Mouse (Mus musculus): ENCODE results near the gene 9530077C05Rik. TPM values are rescaled to one million over a fixed set of nuclear protein-coding genes. Genes with fewer than 3 reads are reported as not detected.
A peak's percentile ranks its signal among the peaks of the same experiment; 100 is the strongest.

Gene 9530077C05Rik
- total and polyA plus RNA-seq, 2 experiments from 2014 or later = 18.7 to 20.2 TPM

DNA sequence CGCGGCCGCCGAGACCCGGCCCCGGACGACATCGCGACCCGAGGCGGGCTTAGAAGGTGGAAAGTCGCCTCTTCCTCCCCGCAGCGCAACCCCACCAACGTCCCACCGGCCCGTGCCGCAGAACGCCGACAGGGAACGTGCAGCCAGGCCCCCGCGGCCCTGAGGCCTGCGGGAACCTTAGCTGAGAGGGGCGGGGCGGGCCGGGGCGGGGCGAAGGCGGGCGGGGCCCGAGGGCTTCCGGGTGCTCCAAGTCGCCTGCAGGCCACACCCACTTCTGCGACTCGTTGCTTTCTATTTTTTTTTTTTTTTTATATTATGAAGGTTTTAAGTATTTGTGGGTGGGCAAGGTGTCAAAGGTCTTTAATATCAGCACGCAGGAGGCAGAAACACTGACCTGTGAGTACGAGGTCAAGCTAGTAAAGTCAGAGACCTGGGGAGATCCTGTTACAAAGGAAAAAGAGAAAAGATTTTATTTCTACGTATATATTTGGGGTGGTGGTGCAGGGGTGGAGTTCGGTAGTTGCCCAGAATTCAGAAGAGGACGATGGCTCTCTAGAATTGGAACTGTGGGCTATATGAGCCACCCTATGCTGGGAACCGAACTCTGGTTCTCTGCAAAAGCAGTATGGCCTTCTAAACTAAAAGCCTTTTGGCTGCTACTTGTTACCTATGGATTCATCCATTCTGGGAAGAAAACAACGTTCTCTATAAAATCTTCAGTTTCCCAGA lies 57.0 kb downstream of the 9530077C05Rik start:
- peak overlapping the region; percentile 51 for H3K4me2 ChIP-seq (ENCODE audit: low read depth, low read length, poor library complexity, severe bottlenecking)
- no peaks in the 10 kb centered on the region for H3K9me3 ChIP-seq (ENCODE audit: low read length)
- TF ChIP-seq CTCF (IDR thresholded peaks at IDR 0.05) = no peak
- H3K27me3 ChIP-seq (ENCODE audit: insufficient read depth, low read length) = no peaks in the 10 kb centered on the region
- H3K9ac ChIP-seq (replicated peaks; ENCODE audit: low read length, poor library complexity, severe bottlenecking) = peak overlapping the region; percentile 96
- peak overlapping the region; percentile 92 for H3K27ac ChIP-seq (ENCODE audit: low read depth, low read length)
- peak overlapping the region; percentile 84 for H3K4me3 ChIP-seq (ENCODE audit: low read depth, low read length)
- WGBS = 3% methylated on average over 40 of the region's 43 CpGs
- H3K36me3 ChIP-seq (ENCODE audit: insufficient read depth, low read length) = no peaks in the 10 kb centered on the region
- ATAC-seq (ENCODE audit: low FRiP score) (peak; percentile 82), DNase-seq (ENCODE audit: low spot score) (peak; percentile 76)
- H3K4me1 ChIP-seq (ENCODE audit: insufficient read depth, low read length) = 0 out of 2 replicates have a peak, but pooled peaks cover 3% of the 10 kb centered on the region

DNA sequence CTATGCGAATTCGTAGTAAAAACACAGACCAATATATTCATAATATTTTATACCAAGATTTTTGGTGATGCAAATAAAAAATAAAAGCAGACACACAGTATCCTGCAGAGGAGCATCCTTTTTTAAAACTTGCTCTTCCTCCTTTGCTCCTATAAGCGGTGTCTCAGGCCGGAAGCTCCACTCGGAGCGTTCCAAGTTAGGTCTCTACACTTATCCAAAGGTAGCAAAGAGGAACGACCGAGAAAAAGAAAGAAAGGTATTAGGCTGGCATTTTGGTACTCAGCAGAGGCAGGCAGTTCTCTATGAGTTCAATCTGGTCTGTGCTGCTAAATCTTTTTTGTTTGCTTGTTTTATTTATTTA lies 57.6 kb downstream of the 9530077C05Rik start:
- H3K9ac ChIP-seq (replicated peaks; ENCODE audit: low read length, poor library complexity, severe bottlenecking) = no peak overlapping the region
- no peaks in the 10 kb centered on the region for H3K9me3 ChIP-seq (ENCODE audit: low read length)
- H3K27ac ChIP-seq (ENCODE audit: low read depth, low read length) = no peak overlapping the region
- WGBS = 86% methylated on average over 8 of the region's 8 CpGs
- DNase-seq (ENCODE audit: low spot score) (no peak), ATAC-seq (ENCODE audit: low FRiP score) (no peak)
- H3K4me1 ChIP-seq (ENCODE audit: insufficient read depth, low read length) = 0 out of 2 replicates have a peak, but pooled peaks cover 3% of the 10 kb centered on the region
- no peak overlapping the region for H3K4me3 ChIP-seq (ENCODE audit: low read depth, low read length)
- no peak for TF ChIP-seq CTCF (IDR thresholded peaks at IDR 0.05)
- H3K4me2 ChIP-seq (ENCODE audit: low read depth, low read length, poor library complexity, severe bottlenecking) = no peak overlapping the region
- H3K36me3 ChIP-seq (ENCODE audit: insufficient read depth, low read length) = no peaks in the 10 kb centered on the region
- H3K27me3 ChIP-seq (ENCODE audit: insufficient read depth, low read length) = no peaks in the 10 kb centered on the region

- Histone ChIP-seq H3K9me3 (ENCODE audit: low read length) (no peaks in the 10 kb centered on the region), H3K27ac (ENCODE audit: low read depth, low read length) (peak within 1 kb of the TSS; percentile 92; the same call in 1 of the 2 replicates), H3K4me1 (ENCODE audit: insufficient read depth, low read length) (0 out of 2 replicates have a peak, but pooled peaks cover 3% of the 10 kb centered on the region), H3K36me3 (ENCODE audit: insufficient read depth, low read length) (no peaks in the 10 kb centered on the region), H3K4me2 (ENCODE audit: low read depth, low read length, poor library complexity, severe bottlenecking) (peak within 1 kb of the TSS; percentile 51), H3K9ac (replicated peaks; ENCODE audit: low read length, poor library complexity, severe bottlenecking) (peak within 1 kb of the TSS; percentile 96; the same call in 1 of the 2 replicates), H3K4me3 (ENCODE audit: low read depth, low read length) (peak within 1 kb of the TSS; percentile 84), H3K27me3 (ENCODE audit: insufficient read depth, low read length) (no peaks in the 10 kb centered on the region)
- WGBS = 88% methylated on average over 3 of the region's 3 CpGs
- TF ChIP-seq CTCF (IDR thresholded peaks at IDR 0.05) = no peak
- no peak for DNase-seq (ENCODE audit: low spot score)
- no peak for ATAC-seq (ENCODE audit: low FRiP score)
These were observed 58.3 kb downstream of the 9530077C05Rik start, which contains the start of gene Rp9 for GRCm38 (mm10) chr9:22469643-22470042. Gene Rp9, minus strand, starts transcription at chr9:22469743.

- no peaks in the 10 kb centered on the region for H3K27me3 ChIP-seq (ENCODE audit: insufficient read depth, low read length)
- no peak for TF ChIP-seq CTCF (IDR thresholded peaks at IDR 0.05)
- peak within 1 kb of the TSS; percentile 46 for H3K9ac ChIP-seq (replicated peaks; ENCODE audit: low read length, poor library complexity, severe bottlenecking)
- peak within 1 kb of the TSS; percentile 76 for H3K4me2 ChIP-seq (ENCODE audit: low read depth, low read length, poor library complexity, severe bottlenecking)
- ATAC-seq (ENCODE audit: low FRiP score) (peak; percentile 97), DNase-seq (ENCODE audit: low spot score) (peak; percentile 96)
- H3K27ac ChIP-seq (ENCODE audit: low read depth, low read length) = peak within 1 kb of the TSS; percentile 77
- H3K4me1 ChIP-seq (ENCODE audit: insufficient read depth, low read length) = no peaks in the 10 kb centered on the region; the same call in 1 of the 2 replicates
- H3K36me3 ChIP-seq (ENCODE audit: insufficient read depth, low read length) = no peaks in the 10 kb centered on the region
- H3K4me3 ChIP-seq (ENCODE audit: low read depth, low read length) = peak within 1 kb of the TSS; percentile 57
- no peaks in the 10 kb centered on the region for H3K9me3 ChIP-seq (ENCODE audit: low read length)
- WGBS = under 1% methylated on average over 25 of the region's 25 CpGs
These were observed 64.1 kb downstream of the 9530077C05Rik start, which contains the start of gene Bbs9 for GRCm38 (mm10) chr9:22475424-22475868. Gene Bbs9, plus strand, starts transcription at chr9:22475715.

DNA sequence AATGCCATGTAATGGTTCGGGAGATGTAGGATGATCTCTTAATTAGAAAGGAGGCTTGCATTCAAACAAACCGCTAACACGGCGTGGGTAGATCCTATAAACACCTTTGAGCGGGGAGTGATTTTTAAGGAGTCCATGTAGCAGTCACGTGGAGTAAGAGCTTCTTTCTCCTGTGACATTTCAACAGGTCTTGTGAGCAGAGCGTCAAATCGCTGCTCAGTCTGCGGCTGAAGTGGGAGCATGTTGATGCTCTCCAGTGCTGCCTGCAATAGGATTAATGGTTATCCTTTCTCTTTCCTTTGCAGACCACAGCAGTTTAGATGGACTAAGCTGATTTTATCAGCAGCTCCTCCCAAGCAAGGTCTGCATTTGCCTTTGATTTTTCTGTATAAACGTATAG lies 65.0 kb downstream of the 9530077C05Rik start:
- Histone ChIP-seq H3K4me2 (ENCODE audit: low read depth, low read length, poor library complexity, severe bottlenecking) (peak overlapping the region; percentile 76), H3K27ac (ENCODE audit: low read depth, low read length) (peak overlapping the region; percentile 77; the same call in 1 of the 2 replicates), H3K9me3 (ENCODE audit: low read length) (no peaks in the 10 kb centered on the region), H3K36me3 (ENCODE audit: insufficient read depth, low read length) (no peaks in the 10 kb centered on the region), H3K9ac (replicated peaks; ENCODE audit: low read length, poor library complexity, severe bottlenecking) (peak overlapping the region; percentile 46), H3K4me1 (ENCODE audit: insufficient read depth, low read length) (no peaks in the 10 kb centered on the region; the same call in 1 of the 2 replicates), H3K4me3 (ENCODE audit: low read depth, low read length) (peak overlapping the region; percentile 57), H3K27me3 (ENCODE audit: insufficient read depth, low read length) (no peaks in the 10 kb centered on the region)
- TF ChIP-seq CTCF (IDR thresholded peaks at IDR 0.05) = no peak
- DNase-seq (ENCODE audit: low spot score) (peak; percentile 55), ATAC-seq (ENCODE audit: low FRiP score) (peak; percentile 27; the same call in 1 of the 2 replicates)
- WGBS = 2% methylated on average over 10 of the region's 10 CpGs

DNA sequence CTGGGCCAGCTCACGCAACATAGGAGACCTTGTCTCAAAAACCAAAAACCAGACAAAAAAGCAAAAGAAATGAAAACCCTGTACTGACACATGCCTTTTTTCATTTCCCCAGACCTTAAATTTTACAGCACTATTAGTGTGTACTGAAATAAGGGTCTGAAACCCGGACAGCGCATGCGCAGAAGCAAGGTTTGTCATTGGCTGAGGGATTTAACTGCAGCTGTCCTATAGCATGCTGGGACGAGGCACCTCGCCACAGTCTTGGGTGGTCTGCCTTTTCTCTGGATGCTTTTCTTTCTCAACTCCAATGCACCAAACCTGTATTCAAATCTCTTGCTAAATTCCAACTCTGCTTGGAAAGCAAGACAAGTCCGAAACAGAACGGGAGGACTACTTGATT lies 67.6 kb downstream of the 9530077C05Rik start:
- no peaks in the 10 kb centered on the region for H3K9me3 ChIP-seq (ENCODE audit: low read length)
- no peak for ATAC-seq (ENCODE audit: low FRiP score)
- no peak overlapping the region for H3K27ac ChIP-seq (ENCODE audit: low read depth, low read length)
- H3K36me3 ChIP-seq (ENCODE audit: insufficient read depth, low read length) = no peaks in the 10 kb centered on the region
- TF ChIP-seq CTCF (IDR thresholded peaks at IDR 0.05) = no peak
- WGBS = 96% methylated on average over 8 of the region's 8 CpGs
- no peak overlapping the region for H3K9ac ChIP-seq (replicated peaks; ENCODE audit: low read length, poor library complexity, severe bottlenecking)
- H3K4me1 ChIP-seq (ENCODE audit: insufficient read depth, low read length) = no peaks in the 10 kb centered on the region; the same call in 1 of the 2 replicates
- no peaks in the 10 kb centered on the region for H3K27me3 ChIP-seq (ENCODE audit: insufficient read depth, low read length)
- H3K4me3 ChIP-seq (ENCODE audit: low read depth, low read length) = no peak overlapping the region
- DNase-seq (ENCODE audit: low spot score) = no peak
- no peak overlapping the region for H3K4me2 ChIP-seq (ENCODE audit: low read depth, low read length, poor library complexity, severe bottlenecking)
